Mouse (Mus musculus) liver, postnatal 0 days (tissue): ENCODE measurements around the gene Kdm1b. TPM values are rescaled to one million over a fixed set of nuclear protein-coding genes. Genes with fewer than 3 reads are reported as not detected.

Experiments used
- ATAC-seq: fragments of 200-750 bp; cut with Nextera tagmentation; 2 replicates; pipeline ENCODE4 v1.8.0; 2017; ENCODE audit warnings: mild to moderate bottlenecking, moderate library complexity
- DNase-seq: peaks from one replicate; pipeline ENCODE4 v3.0.0-alpha.2; 2016
- H3K27ac ChIP-seq: fragments of 300-500 bp; sonication (generic); 2 replicates; pipeline ENCODE4 v1.5.1; 2014; ENCODE audit warnings: antibody characterized with exemption, moderate library complexity, mild to moderate bottlenecking, low read depth
- H3K27me3 ChIP-seq: fragments of 300-500 bp; sonication (generic); 2 replicates; pipeline ENCODE4 v1.6.1; 2014; ENCODE audit warnings: low read length, control low read depth, mixed read lengths; ENCODE audit not compliant: insufficient read depth
- H3K36me3 ChIP-seq: fragments of 300-500 bp; sonication (generic); replicated peaks from 2 replicates; pipeline ENCODE4 v1.6.1; 2014; ENCODE audit warnings: mild to moderate bottlenecking, control low read depth, low read length, moderate library complexity, mixed read lengths; ENCODE audit not compliant: insufficient read depth
- H3K4me1 ChIP-seq: fragments of 300-500 bp; sonication (generic); 2 replicates; pipeline ENCODE4 v1.6.1; 2014; ENCODE audit warnings: antibody characterized with exemption, mild to moderate bottlenecking, control low read depth; ENCODE audit not compliant: insufficient read depth
- H3K4me2 ChIP-seq: fragments of 300-500 bp; sonication (generic); 2 replicates; pipeline ENCODE4 v1.6.1; 2014; ENCODE audit warnings: low read depth, mild to moderate bottlenecking, low read length, moderate library complexity, mixed read lengths
- H3K4me3 ChIP-seq: fragments of 300-500 bp; sonication (generic); 2 replicates; pipeline ENCODE4 v1.5.1; 2014; ENCODE audit warnings: low read depth, low read length
- H3K9ac ChIP-seq: fragments of 300-500 bp; sonication (generic); replicated peaks from 2 replicates; pipeline ENCODE4 v1.6.1; 2014; ENCODE audit warnings: mild to moderate bottlenecking, moderate library complexity
- H3K9me3 ChIP-seq: fragments of 300-500 bp; sonication (generic); 2 replicates; pipeline ENCODE4 v1.6.1; 2016; ENCODE audit warnings: mild to moderate bottlenecking, control low read depth, low read length, mixed read lengths
- CTCF ChIP-seq: sonication (generic); IDR thresholded peaks from 2 replicates; pipeline ENCODE4 v1.5.1; 2016; ENCODE audit warnings: antibody characterized with exemption, low read depth
- EP300 ChIP-seq: IDR thresholded peaks from 2 replicates; pipeline ENCODE4 v1.6.1; 2016; ENCODE audit warnings: antibody characterized with exemption, low read depth, mild to moderate bottlenecking
- WGBS: fragments of 180-500 bp; shearing (Covaris S2); extraction: QIAGEN DNeasy Blood & Tissue Kit; methylation state at CpG from one replicate; pipeline ENCODE4 v1.1.7; 2014; ENCODE audit not compliant: insufficient replicate concordance; 5-methylcytosine and 5-hydroxymethylcytosine counted together
- polyA plus RNA-seq: library from polyadenylated mRNA; unstranded; fragments of >200 nt; fragmentation: Nextera tagmentation; extraction: Ambion mirVana; gene quantifications from 2 replicates; pipeline ENCODE4 v1.2.1, GENCODE M21; 2015

Gene Kdm1b
- polyA plus RNA-seq, 1 experiment from 2014 or later = 4.6 TPM

DNA sequence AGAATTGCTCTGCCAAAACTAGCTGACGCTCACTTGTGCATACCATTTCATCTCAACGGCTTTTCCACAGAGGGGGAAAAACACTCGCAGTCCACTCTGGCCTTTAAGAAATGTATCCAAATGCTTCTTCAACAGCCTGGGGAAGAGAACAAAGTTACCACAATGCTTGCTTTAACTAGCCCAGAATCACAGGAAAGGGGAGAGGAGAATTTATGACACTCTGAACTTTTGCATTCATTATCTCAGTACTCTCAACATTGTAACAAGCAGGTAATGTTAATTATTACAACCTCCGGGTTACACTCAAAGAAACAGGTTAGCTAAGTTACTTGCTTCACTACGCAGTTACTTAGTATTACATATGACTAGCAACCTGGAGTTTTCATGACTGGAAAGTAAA is 3.2 kb upstream of the Kdm1b start:
- 81% methylated on average over 5 of the region's 5 CpGs for WGBS

DNA sequence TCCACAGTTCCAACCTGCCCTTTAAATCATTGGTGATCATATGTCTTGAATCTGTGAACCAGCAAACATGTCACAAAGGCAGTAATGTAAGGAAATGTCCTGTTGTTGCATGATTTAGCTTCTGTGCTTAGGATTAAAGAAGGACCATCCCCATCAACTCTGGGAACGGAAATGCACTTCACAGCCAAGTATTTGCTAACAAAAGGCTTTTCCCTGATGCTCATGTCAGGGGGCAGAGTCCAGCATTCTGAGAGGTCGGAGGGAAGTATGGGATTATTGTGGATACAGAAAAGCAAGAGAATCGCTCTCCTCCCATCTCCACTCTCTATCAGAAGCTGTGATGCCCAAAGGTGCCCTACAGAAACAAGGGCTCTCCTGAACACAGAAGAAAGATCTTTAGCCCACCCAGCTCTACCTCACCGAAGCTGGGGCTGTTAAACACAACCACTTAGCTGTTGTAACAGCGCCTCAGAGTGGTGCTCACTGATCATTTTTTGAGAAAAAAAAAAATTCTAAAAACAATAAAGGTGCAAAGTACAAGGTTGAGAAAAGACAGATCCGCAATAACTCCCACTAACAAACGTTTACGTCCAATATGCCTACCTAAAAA is 1.2 kb upstream of the Kdm1b start:
- H3K27me3 ChIP-seq = no peaks in the 10 kb centered on the region
- TF ChIP-seq EP300 (no peak), CTCF (peak; percentile 21; the same call in 1 of the 2 replicates)
- H3K4me1 ChIP-seq = peaks cover 10% of the 10 kb centered on the region
- no peaks in the 10 kb centered on the region for H3K9me3 ChIP-seq
- peak overlapping the region; percentile 97 for H3K4me2 ChIP-seq
- DNase-seq (peak; percentile 19), ATAC-seq (no peak)
- peak overlapping the region; percentile 69 for H3K27ac ChIP-seq
- no peak overlapping the region for H3K9ac ChIP-seq
- H3K36me3 ChIP-seq = no peaks in the 10 kb centered on the region
- H3K4me3 ChIP-seq = peak overlapping the region; percentile 91
- WGBS = 35% methylated on average over 8 of the region's 8 CpGs

More for the DNA sequence above, 3.2 kb upstream of the Kdm1b start:
- ATAC-seq (no peak), DNase-seq (no peak)
- Histone ChIP-seq H3K9me3 (no peaks in the 10 kb centered on the region), H3K4me1 (peaks cover 10% of the 10 kb centered on the region), H3K27ac (no peak overlapping the region), H3K27me3 (no peaks in the 10 kb centered on the region), H3K9ac (no peak overlapping the region), H3K36me3 (no peaks in the 10 kb centered on the region), H3K4me2 (no peak overlapping the region), H3K4me3 (no peak overlapping the region)
- TF ChIP-seq EP300 = no peak
- no peak for TF ChIP-seq CTCF

DNA sequence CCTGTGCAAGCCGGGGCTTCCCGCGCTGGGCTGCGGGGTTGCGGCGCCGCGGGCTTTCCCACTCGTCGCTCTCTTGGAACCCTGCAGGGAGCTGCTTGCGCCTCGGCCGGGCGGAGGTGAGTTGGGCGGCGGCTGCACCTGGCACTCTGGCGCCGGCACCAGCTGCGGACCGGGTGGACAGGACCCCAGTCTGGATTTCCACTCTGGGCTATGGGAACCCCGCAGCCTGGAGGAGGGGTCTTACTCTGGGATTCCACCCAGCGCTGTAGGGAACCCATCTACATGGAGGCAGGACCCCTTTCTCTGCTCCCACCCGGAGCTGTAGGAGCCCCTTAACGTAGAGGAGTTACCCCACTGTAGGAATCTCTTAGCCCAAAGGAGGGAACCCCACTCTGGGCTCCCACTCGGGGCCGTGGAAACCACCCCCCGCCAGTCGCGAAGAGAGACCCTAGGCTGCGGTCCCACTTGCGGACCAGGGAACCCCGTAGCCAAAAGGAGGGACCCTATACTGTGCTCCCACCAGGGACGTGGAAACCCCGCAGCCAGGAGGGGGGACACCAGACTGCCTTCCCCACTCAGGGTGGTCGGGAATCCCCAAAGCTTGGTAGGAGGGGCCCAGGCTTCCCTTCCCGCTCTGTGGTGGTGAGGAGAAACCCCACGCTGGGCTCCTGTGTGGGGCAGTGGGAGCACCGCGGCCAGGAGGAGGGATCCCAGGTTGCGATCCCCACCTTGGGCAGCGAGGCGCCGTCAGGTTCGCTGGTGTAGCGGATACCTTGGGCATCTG is 726 bp downstream of the Kdm1b start:
- H3K9me3 ChIP-seq = no peaks in the 10 kb centered on the region
- peak overlapping the region; percentile 97 for H3K4me2 ChIP-seq
- no peak for TF ChIP-seq EP300
- TF ChIP-seq CTCF = no peak
- peaks cover 3% of the 10 kb centered on the region; the same call in 1 of the 2 replicates for H3K36me3 ChIP-seq
- WGBS = 1% methylated on average over 45 of the region's 45 CpGs
- H3K4me3 ChIP-seq = peak overlapping the region; percentile 91
- H3K27ac ChIP-seq = peak overlapping the region; percentile 63
- peak; percentile 45 for DNase-seq
- no peaks in the 10 kb centered on the region for H3K27me3 ChIP-seq
- H3K9ac ChIP-seq = peak overlapping the region; percentile 78
- ATAC-seq = peak; percentile 23
- H3K4me1 ChIP-seq = peaks cover 16% of the 10 kb centered on the region

DNA sequence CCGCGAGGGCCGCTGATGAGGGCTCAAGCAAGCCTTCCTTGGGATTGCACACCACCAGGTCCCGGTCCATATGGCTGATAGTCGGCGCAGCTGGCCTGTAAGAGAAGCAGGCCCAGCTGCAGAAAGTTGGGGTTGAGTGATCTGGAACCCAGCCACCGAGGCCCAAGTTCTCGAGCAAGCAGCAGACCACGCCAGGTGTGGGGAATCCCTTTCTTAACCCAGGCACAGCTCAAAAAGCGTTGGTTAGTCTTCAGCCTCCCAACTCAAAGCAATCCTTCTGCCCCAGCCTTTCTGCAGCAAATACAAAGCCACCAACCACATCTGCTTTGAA is 1.3 kb downstream of the Kdm1b start, which contains the start of gene Tpmt:
Gene Tpmt, minus strand, starts transcription at position 121 of the 331 bp plus-strand sequence.
- Histone ChIP-seq H3K9ac (peak within 1 kb of the TSS; percentile 78), H3K4me3 (peak within 1 kb of the TSS; percentile 91), H3K27me3 (no peaks in the 10 kb centered on the region), H3K27ac (peak within 1 kb of the TSS; percentile 63), H3K4me1 (peaks cover 16% of the 10 kb centered on the region), H3K4me2 (peak within 1 kb of the TSS; percentile 97), H3K36me3 (peaks cover 6% of the 10 kb centered on the region; the same call in 1 of the 2 replicates), H3K9me3 (no peaks in the 10 kb centered on the region)
- DNase-seq = no peak
- no peak for ATAC-seq
- TF ChIP-seq CTCF = no peak
- TF ChIP-seq EP300 = no peak
- 14% methylated on average over 10 of the region's 10 CpGs for WGBS

DNA sequence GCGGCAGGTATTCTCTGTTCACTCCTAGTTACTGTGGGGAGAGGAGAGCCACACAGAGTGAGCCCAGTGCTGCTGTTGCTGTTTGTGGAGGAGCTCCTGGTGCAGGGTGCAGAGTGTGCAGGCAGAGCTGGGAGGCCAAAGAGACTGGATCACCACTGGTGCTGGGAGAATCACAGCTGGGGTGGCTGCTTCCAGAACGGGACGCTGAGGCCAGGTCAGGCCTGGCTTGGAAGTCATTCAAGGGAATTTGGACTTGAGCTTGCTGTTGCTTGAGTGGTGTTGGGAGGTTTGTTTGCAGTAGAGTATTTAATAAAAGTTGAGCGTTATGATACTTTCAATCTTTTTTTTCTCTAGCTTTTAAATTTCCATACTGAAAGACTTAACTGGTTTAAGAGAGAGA is 4.7 kb downstream of the Kdm1b start:
- WGBS = 76% methylated on average over 4 of the region's 4 CpGs
- TF ChIP-seq CTCF (no peak), EP300 (no peak)

DNA sequence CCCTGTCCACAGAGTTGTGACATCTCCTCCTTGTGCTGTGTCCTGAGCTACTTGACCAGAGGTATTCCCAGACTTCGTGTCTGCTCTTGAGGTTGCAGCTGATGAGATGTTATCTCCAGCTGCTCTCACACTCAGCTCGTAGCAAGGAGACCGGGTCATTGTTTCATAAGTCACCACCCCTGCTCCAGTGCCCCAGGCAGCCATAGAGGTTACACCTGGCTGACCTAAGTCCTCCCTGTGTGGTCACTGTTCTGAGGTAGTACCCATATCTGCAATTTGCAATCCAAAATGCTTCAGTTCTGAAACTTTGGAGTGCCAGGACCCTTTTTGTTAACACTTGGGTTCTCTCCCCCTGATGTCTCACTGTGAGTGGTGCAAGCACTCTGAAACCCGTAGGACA is 6.7 kb downstream of the Kdm1b start:
- no peak overlapping the region for H3K4me2 ChIP-seq
- peaks cover 19% of the 10 kb centered on the region for H3K36me3 ChIP-seq
- no peak overlapping the region for H3K4me3 ChIP-seq
- TF ChIP-seq EP300 (no peak), CTCF (no peak)
- ATAC-seq (peak; percentile 51; the same call in 1 of the 2 replicates), DNase-seq (no peak)
- H3K4me1 ChIP-seq = peaks cover 6% of the 10 kb centered on the region; the same call in 1 of the 2 replicates
- H3K27ac ChIP-seq = no peak overlapping the region
- no peak overlapping the region for H3K9ac ChIP-seq
- 61% methylated on average over 4 of the region's 4 CpGs for WGBS
- no peaks in the 10 kb centered on the region for H3K27me3 ChIP-seq
- no peaks in the 10 kb centered on the region for H3K9me3 ChIP-seq

More for the DNA sequence above, 4.7 kb downstream of the Kdm1b start:
- Histone ChIP-seq H3K27me3 (no peaks in the 10 kb centered on the region), H3K4me3 (no peak overlapping the region), H3K9me3 (no peaks in the 10 kb centered on the region), H3K9ac (no peak overlapping the region), H3K36me3 (peaks cover 13% of the 10 kb centered on the region), H3K27ac (no peak overlapping the region), H3K4me2 (no peak overlapping the region), H3K4me1 (peaks cover 16% of the 10 kb centered on the region)
- ATAC-seq (no peak), DNase-seq (no peak)
